Mouse (Mus musculus) bone marrow, adult 2 months (tissue): ENCODE measurements around the gene Pagr1a.

Experiments
- CTCF ChIP-seq: fragments of 200-500 bp; IDR thresholded peaks from 2 replicates; pipeline ENCODE4 v1.5.1; 2011; ENCODE audit warnings: low read length, control low read depth; ENCODE audit not compliant: control insufficient read depth, insufficient read depth
- POLR2A ChIP-seq: fragments of 200-500 bp; IDR thresholded peaks from 2 replicates; pipeline ENCODE4 v1.6.1; 2011; ENCODE audit warnings: low read depth, mild to moderate bottlenecking, control low read depth, low read length, borderline replicate concordance; ENCODE audit not compliant: control insufficient read depth

DNA sequence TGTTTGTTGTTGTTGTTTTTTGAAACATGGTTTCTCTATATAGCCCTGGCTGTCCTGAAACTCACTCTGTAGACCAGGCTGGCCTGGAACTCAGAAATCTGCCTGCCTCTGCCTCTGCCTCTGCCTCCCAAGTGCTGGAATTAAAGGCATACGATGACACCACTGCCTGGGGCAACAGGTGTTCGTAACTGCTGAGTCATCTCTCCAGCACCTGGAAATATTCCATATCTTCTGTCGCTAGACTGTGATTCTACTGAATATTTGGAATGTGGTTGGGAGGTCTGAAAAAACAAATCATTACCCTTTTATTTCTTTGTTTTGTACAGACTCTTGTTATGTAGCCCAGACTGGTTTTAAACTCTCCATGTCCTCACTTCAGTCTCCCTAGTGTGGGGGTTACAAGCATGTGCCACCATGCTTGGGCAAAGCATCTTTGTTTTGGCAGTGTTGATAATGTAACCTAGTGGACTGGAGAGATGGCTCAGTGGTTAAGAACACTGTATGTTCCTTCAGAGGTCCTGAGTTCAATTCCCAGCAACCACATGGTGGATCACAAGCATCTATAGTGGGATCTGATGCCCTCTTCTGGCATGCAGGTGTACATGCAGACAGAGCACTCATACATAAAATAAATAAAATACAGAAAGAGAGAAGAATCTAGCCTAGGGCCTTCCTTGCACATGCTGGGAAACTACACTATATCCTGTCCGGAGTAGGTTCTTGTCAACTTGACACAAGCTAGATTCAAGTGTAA lies 12.9 kb downstream of the Pagr1a start:
- TF ChIP-seq CTCF (no peak), POLR2A (no peak)
